Mouse (Mus musculus): Measurements from ENCODE around the gene Fam163b.

- TF ChIP-seq CHD2 (IDR thresholded peaks at IDR 0.05; ENCODE audit: low read depth, low read length) (no peak), MAFK (IDR thresholded peaks at IDR 0.05; ENCODE audit: insufficient read depth, low read depth, low read length) (no peak)
Measured at GRCm38 (mm10) chr2:27138356-27138755, 3.9 kb downstream of the Fam163b start.
